Mouse (Mus musculus) liver, adult 2 months (tissue): Measurements from ENCODE around the gene Mttp.

ENCODE experiments used
- CTCF ChIP-seq: fragments of 200-500 bp; IDR thresholded peaks from 2 replicates; pipeline ENCODE4 v1.5.1; 2011; ENCODE audit warnings: low read depth, low read length, control low read depth
- POLR2A ChIP-seq: fragments of 200-500 bp; IDR thresholded peaks from 2 replicates; pipeline ENCODE4 v1.6.1; 2011; ENCODE audit warnings: low read length, control low read depth; ENCODE audit not compliant: insufficient read depth; ENCODE audit errors: extremely low read depth

DNA sequence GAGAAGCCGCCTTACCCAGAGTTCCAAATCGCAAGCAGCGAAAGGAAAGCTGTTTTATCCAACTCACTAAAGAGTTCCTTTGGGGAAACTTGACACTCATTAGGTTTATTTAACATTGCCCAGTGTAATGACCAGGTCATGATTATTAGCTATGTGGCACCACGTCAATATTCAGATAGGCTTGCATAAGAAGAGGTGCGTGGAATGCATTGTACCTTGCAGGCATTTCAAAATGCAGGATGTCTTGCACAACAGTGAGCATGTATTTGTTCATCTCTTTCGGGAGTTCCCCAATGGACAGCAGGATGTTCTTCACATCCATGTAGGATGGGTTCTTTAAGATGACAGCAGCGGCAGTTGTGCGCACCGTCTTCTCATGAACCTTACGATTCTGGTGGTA is 37.9 kb downstream of the Mttp start:
- TF ChIP-seq CTCF (no peak), POLR2A (no peak)
